Mouse (Mus musculus) layer of hippocampus, postnatal 25 days (tissue): ENCODE results near the gene Rrp9. TPM values are rescaled to one million over a fixed set of nuclear protein-coding genes. Genes with fewer than 3 reads are reported as not detected.
"Not testable (repeated sequence)": the region's sequence is repeated elsewhere in the genome, so short reads cannot be mapped to it uniquely, and the experiment has no call there.

Experiments
- DNase-seq, 2 experiments: peaks; one replicate each; pipeline ENCODE4 v3.0.0; 2022; ENCODE audit warnings: mixed read lengths in 2 of 2, low spot score in 1 of 2; ENCODE audit errors: extremely low spot score in 1 of 2
- total RNA-seq, 2 experiments: library from RNA; stranded (reverse); gene quantifications; 2 replicates each; pipeline ENCODE4 v1.2.3; 2021

Gene Rrp9
- total RNA-seq, 2 experiments from 2014 or later, result 30.9 to 34.9 TPM

GRCm38 (mm10) chr9:106473081-106473752 is 2.5 kb upstream of the Rrp9 start:
- peak in 1 of 2 experiments; percentile 1 for DNase-seq

GRCm38 (mm10) chr9:106473753-106474105 is 2.0 kb upstream of the Rrp9 start:
- DNase-seq, result peak in 1 of 2 experiments; percentile 1

- peak in 1 of 2 experiments; percentile 60 for DNase-seq
Measured at GRCm38 (mm10) chr9:106474456-106474855, 1.3 kb upstream of the Rrp9 start.

DNA sequence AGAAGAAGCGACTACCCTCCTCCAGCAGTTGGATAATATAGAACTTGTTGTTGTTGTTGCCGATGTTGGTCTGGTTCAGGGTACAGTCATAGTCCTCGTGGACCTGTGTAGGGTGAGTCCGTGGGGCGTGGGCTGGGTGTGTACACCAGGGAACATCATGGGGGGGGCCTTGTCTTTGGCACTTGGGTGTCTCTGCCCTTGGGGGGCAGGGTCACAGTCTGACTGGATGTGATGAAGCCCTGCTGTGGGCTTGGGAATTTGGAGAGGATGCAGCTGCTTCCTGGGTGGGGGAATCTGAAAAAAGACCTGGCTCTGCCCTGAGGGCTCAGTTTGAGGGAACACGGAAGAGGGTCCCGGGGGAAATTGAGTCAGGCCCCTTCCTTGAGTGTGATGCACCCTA is 717 bp upstream of the Rrp9 start:
- DNase-seq, result peak in 1 of 2 experiments; percentile 1

DNA sequence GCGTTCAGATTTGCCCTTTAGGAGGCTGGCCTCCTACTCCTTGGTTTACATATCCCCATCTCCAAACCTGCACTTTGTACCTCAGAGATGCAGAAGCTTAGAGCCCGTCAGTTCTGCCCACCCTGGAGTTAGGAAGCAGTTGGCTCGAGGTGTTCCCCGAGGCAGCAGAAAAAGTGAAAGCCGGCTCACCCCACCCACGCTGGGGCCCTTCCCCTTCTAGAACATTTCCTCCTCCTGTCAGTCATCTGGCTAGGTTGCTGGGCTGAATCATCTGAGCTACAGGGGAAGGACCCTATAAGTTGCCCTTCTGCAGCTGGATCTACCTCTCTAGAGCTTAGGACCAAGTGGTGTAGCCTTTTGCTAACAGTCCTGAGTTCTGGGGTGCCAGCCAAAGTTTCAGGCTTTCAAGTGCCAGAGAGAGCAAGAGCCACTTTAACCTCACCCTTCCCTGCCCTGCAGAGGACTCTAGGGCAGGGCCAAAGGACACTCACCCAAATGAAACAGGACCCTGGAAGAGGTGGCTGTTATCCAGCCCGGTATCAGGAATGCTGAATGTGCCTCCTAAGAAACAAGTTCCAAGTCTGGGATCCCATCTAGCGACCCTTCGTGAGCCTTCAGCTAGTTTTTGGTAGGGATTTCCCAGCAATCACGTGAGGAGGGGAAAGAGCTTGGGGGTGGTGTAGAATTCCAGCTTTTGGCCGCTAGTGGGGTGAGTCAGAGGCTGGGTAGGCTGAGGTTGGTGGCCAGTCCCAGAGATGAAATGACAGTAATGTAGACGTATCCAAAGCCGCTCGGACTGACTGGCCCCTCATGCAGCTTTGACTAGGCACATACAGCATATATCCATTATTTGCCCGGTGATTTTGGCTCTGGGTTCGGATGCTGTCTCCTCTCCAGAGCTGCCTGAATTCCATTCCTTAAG is 500 bp downstream of the Rrp9 start:
- no peak for DNase-seq

GRCm38 (mm10) chr9:106476924-106477484 is 1.2 kb downstream of the Rrp9 start, which contains the start of gene Parp3:
Gene Parp3 (minus strand): TSS chr9:106476949.
- peak; percentile 95 to 98 for DNase-seq

DNA sequence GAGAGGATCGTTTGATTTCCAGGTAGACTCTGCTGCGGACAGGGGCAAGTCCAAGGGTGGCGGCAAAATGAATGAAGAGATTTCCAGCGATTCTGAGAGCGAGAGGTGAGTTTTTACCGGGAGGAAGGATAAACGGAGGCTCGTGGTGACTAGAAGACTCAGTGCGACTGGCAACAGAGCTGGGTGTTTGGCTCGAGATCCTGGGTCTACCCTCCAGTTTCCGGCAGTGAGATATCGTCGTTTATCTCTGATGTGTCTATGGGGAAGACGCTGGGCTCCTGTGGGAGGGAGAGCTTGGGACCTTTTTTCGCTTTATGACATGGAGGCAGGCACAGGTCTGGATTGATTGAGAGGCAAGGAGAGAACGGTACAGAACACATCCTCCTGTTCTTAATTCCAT is 1.9 kb downstream of the Rrp9 start:
- DNase-seq, result no peak

DNA sequence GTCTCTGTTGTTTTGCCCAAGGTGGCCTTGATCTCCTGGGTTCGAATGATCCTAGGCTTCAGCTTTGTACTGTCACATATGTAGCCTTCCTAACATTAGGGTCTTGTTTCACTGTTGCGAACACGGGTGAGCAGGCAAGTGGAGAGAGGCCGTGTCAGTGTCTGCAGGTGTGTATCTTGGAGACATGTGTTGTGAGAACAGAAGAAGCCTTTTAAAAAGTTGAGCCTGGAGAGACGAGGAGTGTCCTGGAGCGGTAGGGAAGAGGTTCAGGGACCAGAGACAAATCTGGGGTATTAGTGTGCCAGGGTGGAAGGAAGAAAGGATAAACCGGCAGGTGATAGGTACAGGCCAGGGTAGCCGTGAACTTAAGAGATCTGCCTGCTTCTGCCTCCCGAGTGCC is 2.3 kb downstream of the Rrp9 start:
- no peak for DNase-seq

DNA sequence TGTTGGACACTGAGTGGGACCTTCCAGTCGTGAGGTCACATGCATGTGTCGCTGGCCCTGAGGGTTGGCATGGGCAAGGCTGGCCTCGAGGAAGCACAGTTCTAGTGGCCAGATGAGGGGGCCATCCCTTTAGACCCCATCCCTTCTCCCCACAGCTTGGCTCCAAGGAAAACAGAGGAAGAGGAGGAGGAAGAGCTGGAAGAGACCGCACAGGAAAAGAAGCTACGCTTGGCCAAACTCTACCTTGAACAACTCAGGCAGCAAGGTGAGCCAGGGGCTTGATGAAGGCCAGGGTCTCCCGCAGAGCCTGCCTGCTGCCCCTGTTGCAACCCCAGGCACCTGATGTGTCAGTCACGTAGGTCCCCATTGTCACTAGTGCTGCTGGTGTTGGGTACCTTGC is 4.8 kb downstream of the Rrp9 start:
- DNase-seq, result no peak

GRCm38 (mm10) chr9:106481075-106481474 is 5.3 kb downstream of the Rrp9 start:
- no peak for DNase-seq

DNA sequence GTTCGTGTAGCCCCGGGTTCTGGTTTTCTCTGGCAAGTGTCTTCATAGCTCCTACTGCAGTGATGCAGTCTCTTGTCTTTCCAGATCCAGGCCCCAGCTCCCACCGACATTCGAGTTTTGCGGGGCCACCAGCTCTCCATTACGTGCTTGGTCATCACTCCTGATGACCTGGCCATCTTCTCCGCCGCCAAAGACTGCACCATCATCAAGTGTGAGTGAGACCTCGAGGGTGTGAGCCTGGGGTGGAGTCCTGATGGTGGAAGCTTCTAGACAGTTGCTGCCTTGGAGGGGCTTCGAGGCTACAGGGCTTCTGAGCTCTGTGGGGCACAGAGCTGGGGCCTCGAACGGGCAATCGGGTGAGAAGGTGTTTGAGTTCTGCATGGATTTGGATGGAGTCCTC is 5.9 kb downstream of the Rrp9 start:
- no peak for DNase-seq

DNA sequence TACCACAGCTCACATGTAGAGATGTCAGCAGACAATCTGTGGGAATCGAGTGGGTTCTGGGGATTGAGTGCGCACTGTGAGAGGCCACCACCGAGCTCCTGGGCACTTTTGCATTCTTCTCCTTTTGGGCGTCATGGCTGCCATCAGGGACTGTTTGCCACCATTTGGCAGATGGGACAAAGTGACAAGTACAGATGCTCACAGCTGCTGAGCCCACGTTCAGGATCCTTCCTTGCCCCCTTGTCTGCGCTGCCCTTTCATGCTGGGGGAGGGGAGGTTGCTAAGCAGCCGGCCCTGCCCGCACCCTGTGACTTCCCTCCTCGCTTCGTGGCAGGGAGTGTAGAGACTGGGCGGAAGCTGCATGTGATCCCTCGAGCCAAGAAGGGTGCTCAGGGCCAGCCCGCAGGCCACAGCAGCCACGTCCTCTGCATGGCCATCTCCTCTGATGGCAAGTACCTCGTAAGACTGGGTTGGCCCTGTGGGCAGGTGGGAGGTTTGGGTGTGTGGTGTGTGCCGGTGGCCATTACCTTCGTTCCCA is 6.9 kb downstream of the Rrp9 start:
- DNase-seq, result no peak

GRCm38 (mm10) chr9:106483136-106483535 is 7.4 kb downstream of the Rrp9 start:
- no peak for DNase-seq

- no peak for DNase-seq
Measured at GRCm38 (mm10) chr9:106483606-106484005, 7.8 kb downstream of the Rrp9 start.

GRCm38 (mm10) chr9:106485076-106485475 is 9.3 kb downstream of the Rrp9 start:
- no peak for DNase-seq

- not testable (repeated sequence) for DNase-seq
Measured at GRCm38 (mm10) chr9:106487602-106488001, 11.8 kb downstream of the Rrp9 start.

GRCm38 (mm10) chr9:106499667-106500066 is 23.9 kb downstream of the Rrp9 start, which contains the start of gene Iqcf1:
Gene Iqcf1 (plus strand): TSS chr9:106499967.
- DNase-seq, result no peak

GRCm38 (mm10) chr9:106501846-106502245 is 26.1 kb downstream of the Rrp9 start:
- DNase-seq, result no peak

DNA sequence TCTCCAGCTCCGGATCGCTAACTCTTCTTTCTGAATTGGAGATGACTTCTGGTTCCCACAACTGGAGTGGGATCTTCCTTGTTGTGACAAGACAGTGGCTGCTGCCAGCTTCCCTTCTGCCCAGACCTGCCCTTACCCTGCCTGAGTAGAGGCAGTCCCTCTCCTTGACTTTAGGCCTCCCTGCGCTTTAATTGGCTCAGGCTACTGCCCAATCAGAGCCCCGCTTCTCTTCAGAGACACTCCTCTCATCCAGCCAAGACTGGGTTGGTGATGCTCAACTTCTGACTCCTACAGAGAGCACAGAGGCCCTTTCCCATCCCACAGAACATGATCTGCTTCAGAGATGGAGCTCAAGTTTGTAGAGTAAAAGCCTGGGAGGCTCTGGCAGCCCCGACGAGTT is 28.5 kb downstream of the Rrp9 start:
- DNase-seq, result no peak

DNA sequence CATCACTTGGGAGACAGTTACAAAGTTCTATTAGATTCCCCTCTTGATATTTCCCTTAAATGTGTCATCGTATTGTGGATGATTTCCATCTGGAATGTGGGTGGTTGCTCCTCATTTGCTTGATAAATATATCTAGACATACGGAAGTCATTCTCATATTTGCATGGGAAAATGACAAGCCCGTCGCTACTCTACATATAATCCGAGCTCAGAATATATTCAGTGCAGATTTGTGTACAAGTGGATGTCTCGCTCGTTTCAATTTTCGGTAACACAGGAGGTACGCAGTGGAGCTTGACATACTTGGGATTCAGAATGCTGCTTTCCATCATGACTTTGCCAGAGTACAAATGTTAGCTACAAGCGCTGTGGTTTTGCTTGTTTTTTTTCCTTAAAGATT is 33.6 kb downstream of the Rrp9 start:
- no peak for DNase-seq
